Mouse (Mus musculus) erythroblast, embryonic 14.5 days (primary cell): ENCODE data around the gene Gli2.

Source experiments
- GATA1 ChIP-seq: IDR thresholded peaks from 2 replicates; pipeline ENCODE4 v1.6.1; 2012; ENCODE audit warnings: low read length, inconsistent platforms, mixed read lengths
- TAL1 ChIP-seq: IDR thresholded peaks from 3 replicates; pipeline ENCODE4 v1.6.1; 2012; ENCODE audit warnings: low read length, inconsistent platforms, mixed read lengths

- TF ChIP-seq GATA1: no peak
- no peak for TF ChIP-seq TAL1
Measured at GRCm38 (mm10) chr1:118911427-118911727, 142.0 kb downstream of the Gli2 start.
